Mouse (Mus musculus): Measurements from ENCODE around the gene Zswim3.

GRCm38 (mm10) chr2:164827146-164827850, 22.4 kb downstream of the Zswim3 start:
- no peak for TF ChIP-seq CTCF (IDR thresholded peaks at IDR 0.05; ENCODE audit: borderline replicate concordance, insufficient read depth, low read depth, low read length)
- TF ChIP-seq POLR2A (IDR thresholded peaks at IDR 0.05; ENCODE audit: borderline replicate concordance, insufficient read depth, low read length) = no peak

Data from cerebellum, adult 2 months (tissue).